Mouse (Mus musculus): Measurements from ENCODE around the gene Lrp4. TPM values are rescaled to one million over a fixed set of nuclear protein-coding genes. Genes with fewer than 3 reads are reported as not detected.
"Not testable (repeated sequence)": the region's sequence is repeated elsewhere in the genome, so short reads cannot be mapped to it uniquely, and the experiment has no call there.

The Lrp4 gene
- polyA plus RNA-seq, 1 experiment from 2014 or later: 18.9 TPM

GRCm38 (mm10) chr2:91480805-91481514 is 23.6 kb downstream of the Lrp4 start:
- ATAC-seq (peak; percentile 72), DNase-seq (ENCODE audit: low spot score) (peak; percentile 90)
- Histone ChIP-seq H3K27ac (ENCODE audit: low read length) (no peak overlapping the region), H3K9me3 (ENCODE audit: low read length) (no peaks in the 10 kb centered on the region), H3K4me2 (replicated peaks; ENCODE audit: low read depth, low read length) (no peak overlapping the region), H3K4me3 (ENCODE audit: low read depth, low read length) (no peak overlapping the region), H3K9ac (replicated peaks; ENCODE audit: low read depth) (no peak overlapping the region), H3K27me3 (replicated peaks; ENCODE audit: insufficient read depth, low read length) (no peaks in the 10 kb centered on the region), H3K4me1 (ENCODE audit: insufficient read depth, low read depth, low read length) (no peaks in the 10 kb centered on the region), H3K36me3 (ENCODE audit: insufficient read depth, low read length) (peaks cover 58% of the 10 kb centered on the region)
- 52% methylated on average over 6 of the region's 6 CpGs for whole genome bisulfite sequencing
- 0 out of 2 replicates have a peak, but pooled peaks have one; percentile 22 for TF ChIP-seq EP300 (IDR thresholded peaks at IDR 0.05)
- peak; percentile 89 for TF ChIP-seq CTCF (IDR thresholded peaks at IDR 0.05)

- TF ChIP-seq CTCF (IDR thresholded peaks at IDR 0.05) (no peak), EP300 (IDR thresholded peaks at IDR 0.05) (no peak)
- peaks cover 56% of the 10 kb centered on the region for H3K36me3 ChIP-seq (ENCODE audit: insufficient read depth, low read length)
- H3K27ac ChIP-seq (ENCODE audit: low read length): no peak overlapping the region
- H3K4me2 ChIP-seq (replicated peaks; ENCODE audit: low read depth, low read length): no peak overlapping the region
- no peak for ATAC-seq
- no peak overlapping the region for H3K4me3 ChIP-seq (ENCODE audit: low read depth, low read length)
- H3K4me1 ChIP-seq (ENCODE audit: insufficient read depth, low read depth, low read length): no peaks in the 10 kb centered on the region
- H3K9ac ChIP-seq (replicated peaks; ENCODE audit: low read depth): no peak overlapping the region
- DNase-seq (ENCODE audit: low spot score): no peak
- H3K9me3 ChIP-seq (ENCODE audit: low read length): no peaks in the 10 kb centered on the region
- WGBS: 81% methylated on average over 4 of the region's 4 CpGs
- no peaks in the 10 kb centered on the region for H3K27me3 ChIP-seq (replicated peaks; ENCODE audit: insufficient read depth, low read length)
Observed at GRCm38 (mm10) chr2:91484698-91485097, 27.4 kb downstream of the Lrp4 start.

- H3K4me2 ChIP-seq (replicated peaks; ENCODE audit: low read depth, low read length): no peak overlapping the region
- H3K4me1 ChIP-seq (ENCODE audit: insufficient read depth, low read depth, low read length): no peaks in the 10 kb centered on the region
- no peak for TF ChIP-seq CTCF (IDR thresholded peaks at IDR 0.05)
- no peak for TF ChIP-seq EP300 (IDR thresholded peaks at IDR 0.05)
- no peak overlapping the region for H3K9ac ChIP-seq (replicated peaks; ENCODE audit: low read depth)
- ATAC-seq (no peak), DNase-seq (ENCODE audit: low spot score) (no peak)
- no peaks in the 10 kb centered on the region for H3K27me3 ChIP-seq (replicated peaks; ENCODE audit: insufficient read depth, low read length)
- no peak overlapping the region for H3K4me3 ChIP-seq (ENCODE audit: low read depth, low read length)
- 79% methylated on average over 6 of the region's 6 CpGs for WGBS
- no peaks in the 10 kb centered on the region for H3K9me3 ChIP-seq (ENCODE audit: low read length)
- no peak overlapping the region for H3K27ac ChIP-seq (ENCODE audit: low read length)
- peaks cover 59% of the 10 kb centered on the region for H3K36me3 ChIP-seq (ENCODE audit: insufficient read depth, low read length)
Observed at GRCm38 (mm10) chr2:91485256-91485655, 27.9 kb downstream of the Lrp4 start.

- 70% methylated on average over 1 of the region's 3 CpGs for WGBS
- not testable (repeated sequence) for H3K4me3 ChIP-seq (ENCODE audit: low read depth, low read length); H3K9me3 ChIP-seq (ENCODE audit: low read length); H3K4me1 ChIP-seq (ENCODE audit: insufficient read depth, low read depth, low read length); DNase-seq (ENCODE audit: low spot score); ATAC-seq; H3K4me2 ChIP-seq (replicated peaks; ENCODE audit: low read depth, low read length); H3K9ac ChIP-seq (replicated peaks; ENCODE audit: low read depth); H3K27ac ChIP-seq (ENCODE audit: low read length); H3K27me3 ChIP-seq (replicated peaks; ENCODE audit: insufficient read depth, low read length)
- peaks cover 73% of the 10 kb centered on the region for H3K36me3 ChIP-seq (ENCODE audit: insufficient read depth, low read length)
- peak; percentile 57 for TF ChIP-seq CTCF (IDR thresholded peaks at IDR 0.05)
Observed at GRCm38 (mm10) chr2:91487295-91487694, 30.0 kb downstream of the Lrp4 start.

GRCm38 (mm10) chr2:91492071-91492635 is 34.8 kb downstream of the Lrp4 start:
- no peaks in the 10 kb centered on the region for H3K27me3 ChIP-seq (replicated peaks; ENCODE audit: insufficient read depth, low read length)
- no peaks in the 10 kb centered on the region for H3K9me3 ChIP-seq (ENCODE audit: low read length)
- no peak overlapping the region for H3K9ac ChIP-seq (replicated peaks; ENCODE audit: low read depth)
- WGBS: 94% methylated on average over 12 of the region's 12 CpGs
- ATAC-seq: no peak
- H3K4me3 ChIP-seq (ENCODE audit: low read depth, low read length): no peak overlapping the region
- no peaks in the 10 kb centered on the region for H3K4me1 ChIP-seq (ENCODE audit: insufficient read depth, low read depth, low read length)
- DNase-seq (ENCODE audit: low spot score): no peak
- no peak for TF ChIP-seq EP300 (IDR thresholded peaks at IDR 0.05)
- TF ChIP-seq CTCF (IDR thresholded peaks at IDR 0.05): no peak
- no peak overlapping the region for H3K27ac ChIP-seq (ENCODE audit: low read length)
- H3K4me2 ChIP-seq (replicated peaks; ENCODE audit: low read depth, low read length): no peak overlapping the region
- H3K36me3 ChIP-seq (ENCODE audit: insufficient read depth, low read length): peaks cover 79% of the 10 kb centered on the region

GRCm38 (mm10) chr2:91493981-91494380 is 36.7 kb downstream of the Lrp4 start:
- Histone ChIP-seq H3K27ac (ENCODE audit: low read length) (no peak overlapping the region), H3K9ac (replicated peaks; ENCODE audit: low read depth) (no peak overlapping the region), H3K4me3 (ENCODE audit: low read depth, low read length) (no peak overlapping the region), H3K27me3 (replicated peaks; ENCODE audit: insufficient read depth, low read length) (no peaks in the 10 kb centered on the region), H3K4me1 (ENCODE audit: insufficient read depth, low read depth, low read length) (no peaks in the 10 kb centered on the region), H3K36me3 (ENCODE audit: insufficient read depth, low read length) (peaks cover 84% of the 10 kb centered on the region), H3K4me2 (replicated peaks; ENCODE audit: low read depth, low read length) (no peak overlapping the region), H3K9me3 (ENCODE audit: low read length) (no peaks in the 10 kb centered on the region)
- no peak for TF ChIP-seq EP300 (IDR thresholded peaks at IDR 0.05)
- TF ChIP-seq CTCF (IDR thresholded peaks at IDR 0.05): no peak
- DNase-seq (ENCODE audit: low spot score) (no peak), ATAC-seq (no peak)
- 97% methylated on average over 9 of the region's 9 CpGs for WGBS

All from lung, postnatal 0 days (tissue).